Mouse (Mus musculus) telencephalon, adult 2 months (tissue): ENCODE measurements around the gene Plekhf1.
A peak's percentile ranks its signal among the peaks of the same experiment; 100 is the strongest.

Experiments
- DNase-seq: peaks from one replicate; pipeline ENCODE4 v3.0.0-alpha.2; 2011; ENCODE audit warnings: low read depth, low spot score

The Plekhf1 gene

DNA sequence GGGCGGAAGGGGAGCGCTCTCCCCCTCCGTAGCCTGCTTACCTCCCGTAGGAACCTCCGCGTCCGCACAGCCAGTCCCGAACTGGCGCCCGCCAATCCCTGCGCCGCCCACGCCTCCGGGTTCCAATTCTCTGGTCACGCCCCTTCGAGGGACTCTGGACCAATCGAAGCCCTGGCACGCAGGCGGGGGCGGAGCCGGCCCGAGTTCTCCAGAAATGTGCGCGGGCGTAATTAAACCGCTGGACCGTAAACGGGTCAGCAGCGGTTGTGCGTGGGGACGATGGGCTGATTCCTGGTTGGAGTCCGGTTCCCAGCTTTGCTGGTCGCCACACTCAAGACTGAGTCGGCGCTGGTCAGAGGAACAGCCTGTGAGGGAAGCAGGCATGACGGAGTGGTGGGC is at the start of gene Plekhf1:
Gene Plekhf1, minus strand, starts transcription at position 117 of the 399 bp plus-strand sequence.
- peak; percentile 23 for DNase-seq

DNA sequence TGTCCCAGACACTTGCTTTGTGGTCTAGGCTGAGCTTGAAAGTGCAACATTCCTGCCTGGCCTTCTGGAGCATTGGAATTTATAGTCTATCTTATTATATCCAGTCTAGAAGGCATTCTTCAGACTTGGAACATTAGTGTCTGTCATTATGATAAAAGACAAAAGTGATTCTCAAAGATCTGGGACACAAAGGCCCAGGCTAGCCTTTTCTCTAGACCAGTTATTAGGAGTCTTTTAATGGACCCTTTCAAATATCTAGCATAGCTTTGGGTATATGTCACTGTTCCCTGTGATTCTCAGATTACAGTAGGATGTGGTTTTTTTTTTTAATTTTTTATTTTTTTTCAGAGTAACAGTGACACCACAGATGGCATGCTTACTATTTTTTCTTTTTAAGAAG is 44.7 kb upstream of the Plekhf1 start:
- DNase-seq, result no peak

DNA sequence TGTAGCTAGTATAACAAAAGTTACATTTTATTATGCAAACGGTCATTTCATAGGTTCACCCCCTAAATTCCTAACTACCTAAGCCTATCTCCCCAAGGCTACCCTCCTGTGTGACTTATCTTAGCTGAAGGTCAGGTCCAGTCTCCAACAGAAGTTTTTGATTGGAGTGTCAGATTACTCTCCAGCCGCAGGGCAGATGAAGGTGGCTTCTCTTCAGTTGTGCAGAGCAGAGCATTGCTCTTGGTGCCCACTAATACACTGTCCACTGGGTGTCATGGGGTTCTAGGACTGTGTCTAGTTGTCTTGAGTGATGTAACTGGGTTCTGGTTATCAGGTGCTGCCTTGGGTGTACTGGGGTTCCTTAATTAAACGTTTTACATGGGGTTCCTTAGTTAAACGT is 44.0 kb upstream of the Plekhf1 start:
- DNase-seq, result no peak

DNA sequence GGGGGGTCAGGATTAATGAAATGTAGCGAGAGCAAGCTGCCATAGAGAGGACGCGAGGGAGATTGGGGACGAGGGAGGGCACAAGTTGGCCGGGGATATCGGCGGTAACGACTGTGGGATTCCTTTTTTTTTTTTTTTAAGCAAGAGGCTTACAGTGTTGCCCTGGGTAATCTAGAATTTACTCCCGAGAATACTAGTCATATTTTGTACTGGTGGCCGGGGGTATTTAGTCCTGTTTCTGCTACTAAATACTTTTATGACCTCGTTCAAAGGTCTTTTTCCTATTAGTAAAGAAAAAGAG is 43.6 kb upstream of the Plekhf1 start:
- DNase-seq, result no peak

DNA sequence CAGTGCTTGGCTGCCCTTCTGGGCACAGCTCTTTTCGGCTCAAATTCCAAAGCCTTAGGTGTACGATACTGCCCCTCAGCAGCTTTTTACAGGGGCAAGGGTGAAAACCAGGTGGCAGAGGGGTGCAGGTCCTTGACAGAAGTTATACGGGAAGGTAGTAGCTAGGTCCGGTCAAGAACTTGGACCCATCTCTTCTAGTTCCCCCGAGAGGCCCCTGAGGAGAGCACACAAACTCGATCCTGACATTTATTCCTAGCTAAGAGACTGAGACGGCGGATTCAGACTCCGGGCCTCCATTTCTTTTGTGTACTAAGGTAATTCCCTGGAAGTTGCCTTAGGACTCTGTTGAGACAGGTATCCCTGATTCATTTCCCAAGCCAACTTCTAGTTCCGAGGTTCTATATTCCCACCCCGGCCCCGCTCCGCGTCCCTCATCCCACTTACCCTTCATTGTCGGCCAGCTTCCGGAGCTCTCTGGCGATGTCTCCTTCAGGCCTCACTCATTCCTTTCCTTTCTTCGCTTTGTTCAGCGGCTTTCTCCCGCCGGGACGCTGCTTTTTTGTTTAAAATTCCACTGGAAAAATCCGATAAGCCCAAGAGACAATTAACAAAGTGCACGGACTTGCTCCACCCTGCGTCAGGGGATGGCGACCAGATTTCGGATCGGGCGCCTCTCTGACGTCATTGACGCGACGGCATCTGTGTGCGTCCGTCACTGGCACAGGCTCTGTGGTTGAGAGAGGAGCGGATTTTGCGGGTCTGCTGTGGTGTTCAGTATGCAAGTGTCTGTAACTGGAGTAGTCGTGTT is 43.1 kb upstream of the Plekhf1 start, which contains the start of gene Pop4:
Gene Pop4, minus strand, starts transcription at position 721 of the 808 bp plus-strand sequence.
- DNase-seq, result peak; percentile 85

DNA sequence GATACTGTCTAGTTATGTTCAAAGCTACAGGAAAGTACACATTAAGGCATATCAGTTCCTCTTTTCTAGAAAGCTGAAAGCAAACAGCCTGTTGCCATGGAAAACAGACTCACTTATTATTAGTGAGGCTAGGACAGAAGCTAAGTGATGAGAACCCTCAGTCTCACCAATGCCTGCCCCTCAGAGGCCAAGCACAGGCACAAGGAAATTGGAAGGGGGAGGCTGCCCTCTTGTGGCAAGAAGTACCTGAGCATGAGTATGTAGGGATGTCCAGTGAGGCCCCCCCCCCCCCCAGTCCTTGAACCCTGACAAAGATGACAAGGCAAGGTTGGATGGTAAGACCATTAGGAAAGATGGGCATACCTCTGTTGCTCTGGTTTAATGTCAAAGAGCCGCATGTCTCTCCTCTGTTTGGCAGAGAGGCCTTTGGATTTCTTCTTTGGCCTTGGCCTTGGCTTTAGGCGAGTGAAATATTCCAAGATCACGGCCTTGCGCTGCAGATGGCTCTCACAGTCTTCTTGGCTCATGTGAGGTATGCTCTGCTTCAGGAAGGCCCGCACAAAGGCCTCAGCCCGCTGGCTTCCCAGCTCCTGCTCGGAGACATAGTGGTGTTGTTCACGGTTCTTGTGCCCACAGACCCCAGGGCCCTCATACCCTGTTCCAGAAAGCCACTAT is 39.3 kb upstream of the Plekhf1 start:
- peak; percentile 11 for DNase-seq

DNA sequence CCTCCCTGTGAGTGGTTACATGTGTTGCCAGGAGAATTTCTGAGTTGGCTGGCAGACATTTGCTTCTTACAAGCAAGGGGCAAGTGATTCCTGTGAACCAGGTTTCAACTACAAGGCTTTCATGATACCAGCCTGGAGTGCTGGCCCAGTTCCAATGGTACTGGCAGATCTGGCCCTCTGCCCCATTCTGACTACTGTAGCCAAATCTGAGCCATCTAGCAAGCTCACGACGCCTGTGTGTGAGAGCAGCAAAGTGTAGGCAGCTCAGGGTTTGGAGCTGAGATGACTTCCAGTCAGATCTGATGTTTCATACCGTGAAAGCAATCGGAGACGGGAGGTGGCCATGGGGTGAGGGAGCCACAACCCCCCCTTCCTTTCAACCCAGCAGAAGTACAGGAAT is 34.6 kb upstream of the Plekhf1 start:
- peak; percentile 12 for DNase-seq

DNA sequence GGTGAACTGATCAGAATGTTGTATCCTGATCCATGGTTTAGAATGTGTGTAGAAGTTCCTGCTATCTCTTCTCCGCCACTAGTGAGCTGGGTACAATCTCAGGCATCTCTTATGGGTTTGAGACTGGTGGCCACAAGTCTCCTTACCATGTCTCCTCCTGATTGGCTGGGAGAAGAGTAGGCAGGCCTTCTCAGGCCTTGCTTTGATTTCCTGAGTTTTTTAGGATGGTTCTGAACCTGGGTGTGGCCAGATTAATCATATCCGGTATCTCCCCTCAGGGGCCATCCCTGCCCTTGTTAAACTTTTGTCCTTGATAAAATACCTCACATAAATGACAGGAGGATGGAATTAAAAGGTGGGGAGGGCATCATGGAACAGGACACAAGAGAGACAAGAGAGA is 31.8 kb upstream of the Plekhf1 start:
- DNase-seq, result no peak

DNA sequence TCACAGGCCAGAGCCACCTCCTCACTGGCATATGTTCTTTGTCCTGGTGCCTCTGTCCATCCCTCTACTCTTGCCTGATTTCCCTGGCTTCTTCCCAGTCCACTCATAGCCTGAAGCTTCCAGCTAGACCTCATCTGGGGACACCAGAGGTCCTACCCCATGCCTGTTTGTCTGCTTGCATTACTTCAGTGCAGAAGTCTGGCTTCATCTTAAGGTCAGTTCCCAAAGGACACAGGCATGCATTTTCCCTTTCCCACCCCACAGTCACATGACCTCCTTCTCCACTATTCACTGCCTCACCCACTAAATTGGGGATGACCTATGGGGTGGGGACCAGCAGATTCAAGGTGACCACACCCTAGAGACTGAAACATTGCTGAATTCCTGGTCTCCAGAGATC is 25.6 kb upstream of the Plekhf1 start:
- no peak for DNase-seq

DNA sequence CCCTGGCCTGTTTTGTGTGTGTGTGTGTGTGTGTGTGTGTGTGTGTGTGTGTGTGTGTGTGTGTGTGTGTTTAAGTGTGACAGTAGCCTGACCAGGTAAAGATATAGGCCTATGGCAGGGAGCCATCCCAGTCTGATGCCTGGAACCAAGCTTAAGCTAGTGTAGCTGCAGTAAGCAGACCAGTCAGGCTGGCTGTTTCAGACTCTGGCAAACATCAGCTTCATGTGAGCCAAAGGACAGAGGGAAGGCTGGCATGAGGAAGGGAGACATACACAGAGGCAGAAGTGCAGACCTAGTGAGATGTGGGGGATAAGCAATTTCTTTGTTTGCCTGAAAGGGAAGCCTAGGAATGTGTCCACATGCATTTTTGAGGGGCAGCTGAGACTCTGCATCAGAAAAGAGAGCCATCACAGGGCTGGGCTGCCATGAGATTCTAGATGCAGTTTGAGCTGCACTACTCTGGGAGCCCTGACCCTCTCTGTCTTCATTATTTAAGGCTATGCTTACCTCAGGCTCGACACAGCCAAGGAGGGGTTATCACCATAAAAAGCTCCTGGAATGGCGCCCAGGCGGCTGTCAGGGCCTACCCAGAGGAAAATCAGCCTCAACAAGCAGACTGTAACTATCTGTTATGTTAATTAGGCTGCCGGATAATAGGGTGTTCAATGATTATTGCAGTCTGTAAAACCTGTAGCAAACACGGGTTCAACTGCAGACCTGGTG is 23.8 kb upstream of the Plekhf1 start:
- no peak for DNase-seq

DNA sequence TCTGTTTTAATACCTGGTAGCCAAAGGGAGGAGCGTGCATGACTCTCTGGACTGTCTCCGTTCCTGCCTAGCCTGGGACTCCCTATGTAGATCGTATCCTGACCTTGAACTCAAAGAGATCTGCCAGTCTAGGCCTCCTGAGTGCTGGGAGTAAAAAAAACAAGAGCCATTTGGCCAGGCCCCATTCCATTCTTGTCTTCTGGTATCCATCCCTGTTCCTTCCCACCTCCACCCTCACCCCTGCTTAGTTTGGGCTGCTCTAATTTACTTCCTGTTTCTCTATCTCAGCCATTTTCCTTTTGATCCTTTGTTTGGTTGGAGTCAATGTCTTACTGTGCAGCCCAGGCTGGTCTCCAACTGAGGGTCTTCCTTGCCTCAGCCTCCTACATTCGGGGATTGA is 14.6 kb upstream of the Plekhf1 start:
- DNase-seq, result no peak

DNA sequence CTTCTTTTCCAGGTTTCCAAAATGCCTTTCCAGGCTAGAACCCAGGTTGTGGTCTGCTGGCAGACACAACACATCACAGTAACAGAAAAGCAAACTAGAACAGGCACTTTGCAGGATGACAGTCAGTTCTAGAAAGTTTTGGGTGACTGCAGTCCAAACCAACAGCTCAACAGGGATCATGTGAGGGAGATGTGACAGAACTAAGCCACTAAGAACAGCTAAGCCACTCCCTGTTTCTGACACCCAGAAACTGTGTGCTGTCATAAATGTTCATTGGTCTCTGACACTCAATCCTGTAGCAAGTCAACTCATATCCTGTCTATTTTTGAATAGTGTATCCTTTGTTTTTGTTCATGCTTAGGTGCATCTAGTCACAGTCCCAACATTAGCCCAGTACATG is 9.3 kb upstream of the Plekhf1 start:
- no peak for DNase-seq

DNA sequence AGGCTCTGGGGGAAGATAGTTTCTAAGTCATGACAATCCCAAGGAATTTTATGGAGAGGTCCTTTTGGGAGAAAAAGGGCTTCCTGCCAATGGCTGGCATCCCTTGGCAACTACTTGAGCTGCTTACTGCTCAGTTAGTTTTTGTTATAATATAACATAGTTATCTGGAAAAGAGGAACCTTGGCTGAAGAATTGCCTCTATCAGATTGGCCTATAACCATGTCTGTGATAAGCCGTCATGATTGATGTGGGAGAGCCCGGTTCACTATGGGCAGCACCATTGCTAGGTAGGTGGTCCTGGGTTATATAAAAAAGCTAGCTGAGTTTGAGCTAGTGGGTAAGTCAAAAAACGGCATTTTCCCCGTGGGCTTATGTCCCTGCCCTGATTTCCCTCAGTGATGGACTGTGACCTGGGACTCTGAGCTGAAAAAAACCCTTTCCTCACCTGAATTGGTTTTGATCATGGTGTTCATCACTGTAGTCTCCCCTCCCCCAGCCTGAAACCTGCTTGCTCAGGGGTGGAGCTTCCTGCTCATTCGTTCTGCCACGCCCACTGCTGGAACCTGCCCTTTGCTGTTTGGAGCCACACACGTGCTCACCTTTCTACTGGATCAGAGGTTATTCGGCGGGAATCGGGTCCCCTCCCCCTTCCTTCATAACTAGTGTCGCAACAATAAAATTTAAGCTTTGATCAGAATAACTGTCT is 8.7 kb upstream of the Plekhf1 start:
- no peak for DNase-seq

DNA sequence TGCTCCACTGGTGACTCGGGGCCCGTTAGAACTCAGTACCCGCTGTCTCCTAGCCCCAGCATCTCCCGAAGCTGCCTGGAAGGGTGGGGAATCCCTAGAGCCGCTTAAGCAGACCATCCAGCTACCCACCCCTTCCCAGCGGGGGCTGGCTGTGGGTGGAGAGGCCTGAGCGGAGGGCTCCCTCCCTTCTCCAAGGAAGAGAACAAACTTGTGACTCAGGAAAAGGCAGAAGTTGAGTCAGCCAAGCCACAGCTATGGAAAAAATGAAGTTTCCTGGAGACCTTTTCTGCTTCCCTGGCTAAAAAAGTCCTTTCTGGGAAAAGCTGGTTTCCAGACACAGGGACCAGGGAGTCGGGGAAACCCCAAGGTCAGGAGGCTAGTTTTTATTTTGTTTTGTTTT is 2.5 kb upstream of the Plekhf1 start:
- DNase-seq, result no peak

DNA sequence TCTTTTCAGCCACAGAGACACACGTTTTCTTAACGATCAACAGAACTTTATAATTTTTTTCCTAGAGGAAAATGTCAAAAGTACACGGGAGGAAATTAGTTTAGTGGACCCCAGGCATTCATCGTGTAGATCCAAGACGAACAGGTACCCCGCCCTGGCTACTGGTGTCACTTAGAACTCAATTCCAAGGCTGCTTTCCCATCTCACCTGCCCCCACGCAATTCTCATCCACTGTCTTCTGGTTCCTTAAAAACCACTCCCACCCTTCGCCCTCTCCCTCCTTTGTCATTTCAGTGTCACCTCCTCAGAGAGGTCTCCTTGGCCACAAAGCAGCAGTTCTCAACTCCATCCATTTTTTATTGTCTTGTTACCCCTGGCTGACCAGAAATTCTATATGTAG is 513 bp upstream of the Plekhf1 start:
- no peak for DNase-seq

DNA sequence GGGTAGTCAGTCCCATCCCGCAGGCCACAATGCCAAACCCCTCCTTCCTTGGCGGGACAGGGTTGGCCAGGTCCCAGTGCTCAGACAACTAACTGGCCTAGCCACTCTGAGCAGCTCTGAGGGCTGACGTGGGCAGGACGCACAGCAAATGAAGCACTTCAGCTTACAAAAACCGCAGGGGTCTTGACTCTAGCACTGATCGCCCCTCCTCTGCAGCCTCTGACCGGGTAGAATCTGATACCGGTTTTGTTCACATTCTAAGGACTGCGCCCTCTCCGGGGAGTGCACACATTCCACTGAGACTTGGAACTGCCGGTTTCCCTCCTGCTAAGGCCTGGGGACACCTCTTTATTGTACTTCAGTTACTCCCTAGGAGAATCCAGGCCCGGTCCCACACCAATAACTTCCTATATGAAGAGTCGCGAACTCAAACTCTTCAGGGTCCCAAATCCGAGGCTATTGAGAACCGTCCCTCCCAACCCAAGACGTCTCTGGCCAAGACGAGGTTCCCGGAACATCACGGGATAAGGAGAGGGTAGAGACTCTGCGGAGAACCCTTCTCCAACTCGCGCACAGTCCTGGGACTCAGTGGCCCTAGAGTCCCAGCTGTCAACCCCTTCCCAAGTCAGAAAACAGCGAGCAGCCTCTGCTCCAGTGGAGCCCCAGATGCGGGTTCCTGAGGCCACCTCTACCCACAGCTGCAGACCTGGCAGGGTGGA is 476 bp downstream of the Plekhf1 start:
- peak; percentile 12 for DNase-seq

DNA sequence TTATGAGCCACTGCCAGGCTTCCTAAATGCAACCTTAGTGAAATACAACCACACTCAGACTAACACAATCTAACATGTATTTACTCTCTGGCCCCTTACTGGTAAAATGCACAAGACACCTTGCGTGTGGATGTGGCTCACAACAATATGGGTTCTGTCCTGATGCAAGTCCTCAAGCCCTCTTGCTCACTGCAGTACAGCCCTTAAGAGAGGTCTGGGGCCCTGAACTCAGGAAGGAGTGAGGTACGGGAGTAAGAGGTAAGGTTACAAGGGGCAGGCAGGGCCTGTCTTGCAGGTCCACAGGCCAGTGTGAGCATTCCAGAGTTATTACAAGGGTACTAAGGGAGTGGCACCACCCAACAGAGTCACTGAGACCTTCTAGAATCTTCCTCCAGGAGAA is 1.6 kb downstream of the Plekhf1 start:
- DNase-seq, result no peak

DNA sequence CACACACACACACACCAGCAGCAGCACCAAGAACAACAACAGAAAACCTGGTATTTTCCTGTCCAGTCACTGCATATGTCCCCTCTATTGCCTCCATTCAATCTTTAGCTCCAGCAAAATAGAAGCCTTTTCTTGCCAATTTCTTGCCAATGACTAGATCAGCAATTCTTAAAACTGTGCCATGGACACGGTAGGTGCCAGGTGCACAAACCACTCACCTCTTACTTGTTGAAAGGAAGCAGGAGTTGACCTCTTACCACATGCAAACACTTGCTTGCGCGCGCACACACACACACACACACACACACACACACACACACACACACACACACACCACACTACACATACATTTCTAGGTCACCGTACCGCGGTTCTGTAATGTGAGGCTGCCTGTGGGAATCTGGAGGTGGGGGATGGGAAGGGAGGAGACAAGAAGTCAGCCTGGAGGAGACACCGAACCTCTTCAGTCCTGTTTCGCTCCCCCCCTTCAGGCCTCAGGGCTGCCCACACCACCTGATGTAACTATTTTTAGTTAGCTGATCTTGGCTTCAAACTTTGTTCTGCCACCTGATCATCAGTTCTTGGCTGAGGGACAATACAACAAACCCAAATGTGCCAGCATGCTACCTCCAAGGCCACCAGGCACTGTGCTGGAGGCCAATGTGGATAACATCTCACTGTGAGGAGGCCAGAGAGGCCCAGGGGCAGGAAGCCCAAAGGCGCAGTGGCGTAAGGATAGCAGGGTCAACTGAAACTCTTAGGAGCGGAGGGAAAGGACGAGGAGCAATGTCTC is 3.0 kb downstream of the Plekhf1 start:
- DNase-seq, result no peak

DNA sequence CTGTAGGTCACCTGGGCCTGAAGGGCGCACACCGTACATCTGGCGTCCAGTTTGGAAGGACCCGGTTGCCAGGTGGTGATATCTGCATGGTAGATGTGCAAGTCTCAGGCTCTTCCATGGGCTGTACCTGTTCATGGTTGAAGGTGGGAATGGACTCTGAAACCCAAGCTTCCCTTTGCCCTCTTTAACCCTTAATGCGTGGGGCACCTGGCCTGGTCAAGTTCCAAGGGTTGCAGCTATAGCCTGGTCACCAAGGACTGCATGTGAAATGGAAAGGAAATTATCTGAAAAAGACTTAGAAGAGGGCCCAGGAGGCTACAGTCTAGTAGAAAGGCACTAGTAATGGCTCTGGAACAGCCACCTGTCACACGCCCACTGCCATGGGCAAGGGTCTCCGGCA is 7.0 kb downstream of the Plekhf1 start:
- no peak for DNase-seq

DNA sequence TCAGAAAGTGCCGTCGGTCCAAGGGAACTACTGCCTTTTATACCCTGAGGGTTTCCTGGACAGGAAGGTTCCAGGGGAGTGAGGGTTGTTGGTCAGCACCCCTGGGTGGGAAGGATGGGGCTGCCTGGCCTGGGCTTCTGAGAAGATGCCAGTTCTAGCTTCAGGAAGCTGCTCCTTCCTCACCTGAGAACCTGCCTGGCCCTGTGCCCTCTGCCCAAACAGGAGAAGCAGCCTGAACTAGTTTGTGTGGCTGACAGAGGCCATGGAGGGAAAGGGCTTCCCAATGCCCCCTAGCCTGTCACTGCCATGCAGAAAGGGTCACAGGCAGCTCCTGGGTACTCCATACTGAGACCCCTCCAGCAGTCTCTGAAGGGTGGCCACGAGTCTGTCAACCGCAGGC is 8.3 kb downstream of the Plekhf1 start:
- no peak for DNase-seq
